Mouse (Mus musculus) hindbrain, embryonic 10.5 days (tissue): ENCODE results near the gene Sel1l. TPM values are rescaled to one million over a fixed set of nuclear protein-coding genes. Genes with fewer than 3 reads are reported as not detected.
A peak's percentile ranks its signal among the peaks of the same experiment; 100 is the strongest.

Source experiments
- DNase-seq: peaks from one replicate; pipeline ENCODE4 v3.0.0-alpha.2; 2017; ENCODE audit warnings: low spot score
- H3K27ac ChIP-seq: fragments of 300-500 bp; sonication (generic); 2 replicates; pipeline ENCODE4 v1.5.1; 2016; ENCODE audit warnings: mild to moderate bottlenecking, moderate library complexity
- H3K27me3 ChIP-seq: fragments of 300-500 bp; sonication (generic); 2 replicates; pipeline ENCODE4 v1.6.1; 2016; ENCODE audit warnings: mild to moderate bottlenecking; ENCODE audit not compliant: poor library complexity, insufficient read depth, severe bottlenecking
- H3K36me3 ChIP-seq: fragments of 300-500 bp; sonication (generic); 2 replicates; pipeline ENCODE4 v1.6.1; 2016; ENCODE audit warnings: mild to moderate bottlenecking, moderate library complexity
- H3K4me1 ChIP-seq: fragments of 300-500 bp; sonication (generic); replicated peaks from 2 replicates; pipeline ENCODE4 v1.6.1; 2016; ENCODE audit warnings: mild to moderate bottlenecking
- H3K4me3 ChIP-seq: fragments of 300-500 bp; sonication (generic); 2 replicates; pipeline ENCODE4 v1.5.1; 2016; ENCODE audit warnings: mild to moderate bottlenecking, moderate library complexity
- H3K9me3 ChIP-seq: fragments of 300-500 bp; sonication (generic); 2 replicates; pipeline ENCODE4 v1.6.1; 2016; ENCODE audit warnings: mild to moderate bottlenecking, moderate library complexity
- WGBS: fragments of 180-500 bp; shearing (Covaris S2); methylation state at CpG from one replicate; pipeline ENCODE4 v1.1.7; 2016; 5-methylcytosine and 5-hydroxymethylcytosine counted together
- polyA plus RNA-seq: library from polyadenylated mRNA; unstranded; fragments of >200 nt; fragmentation: Nextera tagmentation; extraction: Ambion mirVana; gene quantifications from 2 replicates; pipeline ENCODE4 v1.2.1, GENCODE M21; 2016

Gene Sel1l
- polyA plus RNA-seq, 1 experiment from 2014 or later = 61.3 TPM

DNA sequence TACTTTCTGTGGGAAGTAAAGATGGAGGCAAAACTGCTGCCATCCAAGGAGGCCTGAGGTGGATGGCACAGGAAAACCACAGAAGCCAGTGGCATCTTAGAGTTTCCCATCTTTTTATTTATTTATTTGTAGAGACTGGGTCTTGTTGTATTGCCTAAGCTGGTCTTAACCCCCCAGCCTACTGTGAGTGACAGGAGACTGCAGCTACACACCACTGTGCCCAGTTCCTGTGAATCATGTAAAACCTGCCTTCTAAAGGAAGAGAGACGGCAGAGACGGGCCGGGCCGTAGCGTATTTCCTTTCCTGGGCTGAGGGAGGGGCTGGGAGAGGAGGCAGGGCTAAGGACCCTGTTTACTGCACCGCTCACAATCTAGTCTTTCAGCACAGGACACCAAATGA lies 41.2 kb downstream of the Sel1l start:
- DNase-seq = no peak
- Histone ChIP-seq H3K36me3 (peaks cover 61% of the 10 kb centered on the region), H3K4me1 (no peaks in the 10 kb centered on the region), H3K27ac (no peak overlapping the region), H3K9me3 (no peaks in the 10 kb centered on the region), H3K4me3 (no peak overlapping the region), H3K27me3 (no peaks in the 10 kb centered on the region)
- WGBS = 92% methylated on average over 6 of the region's 6 CpGs

DNA sequence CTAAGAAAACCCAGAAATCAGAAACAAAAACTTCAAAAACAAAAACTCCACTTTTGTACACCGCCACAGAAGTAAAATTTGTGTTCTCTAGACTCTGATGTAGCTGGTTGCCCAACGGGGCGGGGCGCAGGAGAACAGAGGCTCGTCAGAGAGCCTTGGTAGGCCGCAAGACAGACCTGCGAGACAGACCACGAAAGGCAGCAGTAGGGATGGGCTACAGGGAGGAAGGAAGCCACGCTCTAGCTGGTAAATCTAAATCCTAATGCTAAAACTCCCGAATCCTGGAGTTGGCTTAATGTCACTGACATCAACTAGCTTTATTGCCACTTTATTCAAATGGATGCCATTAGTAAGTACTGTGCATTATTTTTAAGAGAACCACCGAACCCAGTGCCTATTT lies 41.9 kb downstream of the Sel1l start:
- no peak overlapping the region for H3K4me3 ChIP-seq
- peaks cover 54% of the 10 kb centered on the region for H3K36me3 ChIP-seq
- DNase-seq = no peak
- WGBS = 92% methylated on average over 11 of the region's 11 CpGs
- H3K27me3 ChIP-seq = no peaks in the 10 kb centered on the region
- H3K9me3 ChIP-seq = no peaks in the 10 kb centered on the region
- H3K4me1 ChIP-seq = no peaks in the 10 kb centered on the region
- H3K27ac ChIP-seq = no peak overlapping the region

DNA sequence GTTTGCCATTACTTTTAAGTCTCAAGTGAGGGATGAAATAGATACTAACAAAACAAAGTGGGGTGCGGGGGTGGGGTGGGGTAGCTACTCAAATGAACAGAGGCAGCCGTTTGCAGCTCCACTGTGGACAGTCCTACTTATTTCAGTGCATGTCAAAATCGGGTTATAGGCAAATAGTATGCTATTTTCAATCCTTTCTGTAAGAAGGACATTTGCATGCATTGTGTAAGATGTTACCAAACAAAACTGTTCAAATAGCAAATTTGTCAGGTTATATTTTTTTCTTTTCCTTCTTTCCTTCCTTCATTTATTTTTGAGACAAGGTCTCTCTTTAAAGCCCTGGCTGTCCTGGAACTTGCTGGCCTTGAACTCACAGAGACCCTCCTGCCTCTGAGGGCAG lies 44.7 kb downstream of the Sel1l start:
- WGBS = 82% methylated on average over 3 of the region's 3 CpGs
- peaks cover 26% of the 10 kb centered on the region for H3K36me3 ChIP-seq
- H3K27ac ChIP-seq = no peak overlapping the region
- no peaks in the 10 kb centered on the region for H3K4me1 ChIP-seq
- H3K9me3 ChIP-seq = no peaks in the 10 kb centered on the region
- H3K27me3 ChIP-seq = no peaks in the 10 kb centered on the region
- no peak overlapping the region for H3K4me3 ChIP-seq
- DNase-seq = no peak

DNA sequence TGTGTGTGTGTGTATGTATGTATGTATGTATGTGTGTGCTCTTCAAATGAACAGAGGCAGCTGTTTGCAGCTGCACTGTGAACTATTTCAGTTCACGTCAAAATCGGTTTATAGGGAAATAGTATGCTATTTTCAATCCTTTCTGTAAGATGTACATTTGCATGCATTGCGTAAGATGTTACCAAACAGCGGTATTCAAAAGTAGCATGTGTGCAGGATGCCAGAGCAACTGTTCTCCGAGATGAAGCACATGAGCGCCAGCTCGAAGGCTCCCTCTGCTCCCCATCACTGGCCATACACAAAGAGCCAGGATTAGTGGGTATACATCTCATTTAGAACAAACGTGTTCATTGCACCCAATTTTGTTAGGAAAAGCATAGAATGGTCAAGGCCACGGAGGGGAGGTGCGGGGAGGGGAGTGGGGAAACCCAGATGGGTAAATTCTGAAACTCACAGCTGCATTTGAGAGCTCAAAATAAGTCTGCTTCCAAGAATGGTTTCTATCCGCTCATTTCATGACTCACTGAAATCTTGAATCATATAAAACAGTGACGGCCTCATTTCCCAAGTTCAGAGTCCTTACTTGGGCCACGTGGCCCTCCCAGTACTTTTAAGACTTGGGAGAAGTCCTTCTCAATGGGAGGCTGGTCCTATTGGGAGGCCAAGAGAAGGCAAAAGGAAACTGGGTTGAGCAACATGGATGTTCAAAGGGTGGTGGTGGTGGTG lies 45.6 kb downstream of the Sel1l start:
- Histone ChIP-seq H3K9me3 (no peaks in the 10 kb centered on the region), H3K4me1 (no peaks in the 10 kb centered on the region), H3K4me3 (no peak overlapping the region), H3K27ac (no peak overlapping the region), H3K36me3 (peaks cover 17% of the 10 kb centered on the region), H3K27me3 (no peaks in the 10 kb centered on the region)
- WGBS = 90% methylated on average over 13 of the region's 13 CpGs
- no peak for DNase-seq

DNA sequence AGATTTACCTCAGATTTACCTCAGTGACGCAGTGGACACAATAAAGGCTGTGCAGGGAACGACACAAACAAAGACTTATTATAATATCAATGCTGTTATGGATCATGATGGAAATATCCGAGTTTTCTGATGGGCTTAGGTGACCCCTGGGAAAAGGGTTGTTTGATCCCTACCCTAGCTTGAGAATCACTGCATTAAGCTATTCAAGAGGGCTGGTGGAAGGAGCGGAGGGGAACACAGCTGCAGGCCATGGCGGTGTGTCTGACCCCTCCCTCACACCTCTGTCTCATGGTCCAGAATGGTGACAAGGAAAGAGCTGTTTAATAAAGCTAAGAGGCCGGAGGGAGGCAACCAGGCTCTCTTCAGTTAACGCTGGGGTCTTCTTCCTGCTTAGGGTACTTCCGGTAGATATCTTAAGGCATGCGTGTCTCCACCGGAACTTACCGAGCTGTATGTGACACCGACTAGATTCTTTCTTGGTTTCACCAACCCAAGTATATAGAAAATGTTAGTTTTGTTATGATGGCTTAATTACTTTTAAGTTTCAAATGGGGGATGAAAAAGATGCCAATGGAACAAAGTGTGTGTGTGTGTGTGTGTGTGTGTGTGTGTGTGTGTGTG lies 46.3 kb downstream of the Sel1l start:
- Histone ChIP-seq H3K36me3 (peaks cover 10% of the 10 kb centered on the region), H3K9me3 (no peaks in the 10 kb centered on the region), H3K27ac (no peak overlapping the region), H3K27me3 (no peaks in the 10 kb centered on the region), H3K4me1 (no peaks in the 10 kb centered on the region), H3K4me3 (no peak overlapping the region)
- no peak for DNase-seq
- 86% methylated on average over 12 of the region's 12 CpGs for WGBS

DNA sequence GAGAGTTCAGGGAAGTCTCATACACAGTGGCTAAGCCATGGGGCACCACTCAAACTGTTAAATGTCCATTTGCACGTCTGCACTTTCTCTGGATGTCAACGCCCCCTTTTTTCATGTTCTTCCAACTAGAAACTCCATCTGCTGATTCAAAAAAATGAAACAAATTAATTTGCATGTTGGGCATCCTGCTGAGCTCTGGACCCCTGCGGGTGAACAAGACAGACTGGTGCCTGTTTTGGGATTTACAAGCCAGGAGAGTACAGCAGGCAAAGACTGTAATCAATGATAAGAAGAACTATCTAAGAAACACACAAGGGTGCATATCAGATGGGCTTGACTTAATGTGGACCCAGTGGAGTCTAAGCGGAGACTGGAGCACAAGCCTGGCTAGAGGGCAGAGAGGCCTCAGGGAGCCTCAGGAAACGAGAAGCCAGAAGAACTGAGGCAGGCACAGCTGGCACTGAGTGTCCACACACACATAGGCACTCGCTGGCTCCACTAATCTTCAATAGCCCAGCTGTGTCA lies 48.0 kb downstream of the Sel1l start:
- Histone ChIP-seq H3K9me3 (no peaks in the 10 kb centered on the region), H3K4me1 (no peaks in the 10 kb centered on the region), H3K36me3 (no peaks in the 10 kb centered on the region), H3K4me3 (no peak overlapping the region), H3K27ac (no peak overlapping the region), H3K27me3 (no peaks in the 10 kb centered on the region)
- WGBS = 80% methylated on average over 6 of the region's 6 CpGs
- DNase-seq = no peak

DNA sequence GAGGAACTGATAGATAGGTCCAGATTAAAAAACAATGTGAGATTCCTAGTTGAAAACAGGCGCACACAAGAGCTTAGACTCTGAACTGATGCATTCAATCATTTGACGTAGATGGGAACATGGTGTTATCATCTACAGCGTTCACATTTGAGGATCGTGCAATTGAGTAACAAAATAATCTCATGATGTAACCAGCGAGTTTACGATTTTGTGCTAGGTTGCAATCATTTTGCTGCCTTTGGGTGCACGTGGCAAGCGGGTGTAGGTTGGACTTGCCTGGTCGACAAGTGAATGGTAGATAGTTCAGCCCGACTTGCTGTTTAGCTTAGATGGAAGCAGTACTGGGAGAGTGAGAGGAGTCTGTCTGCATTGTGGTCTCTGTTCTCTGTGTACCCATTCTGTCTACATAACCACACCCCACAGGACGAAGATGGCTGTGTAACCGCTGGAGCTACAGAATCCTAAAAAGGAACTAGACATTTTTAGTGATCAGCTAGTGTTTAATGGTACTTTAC lies 49.1 kb downstream of the Sel1l start:
- H3K4me1 ChIP-seq = no peaks in the 10 kb centered on the region
- 79% methylated on average over 12 of the region's 12 CpGs for WGBS
- no peaks in the 10 kb centered on the region for H3K9me3 ChIP-seq
- H3K36me3 ChIP-seq = no peaks in the 10 kb centered on the region
- H3K4me3 ChIP-seq = no peak overlapping the region
- H3K27ac ChIP-seq = no peak overlapping the region
- DNase-seq = no peak
- no peaks in the 10 kb centered on the region for H3K27me3 ChIP-seq

DNA sequence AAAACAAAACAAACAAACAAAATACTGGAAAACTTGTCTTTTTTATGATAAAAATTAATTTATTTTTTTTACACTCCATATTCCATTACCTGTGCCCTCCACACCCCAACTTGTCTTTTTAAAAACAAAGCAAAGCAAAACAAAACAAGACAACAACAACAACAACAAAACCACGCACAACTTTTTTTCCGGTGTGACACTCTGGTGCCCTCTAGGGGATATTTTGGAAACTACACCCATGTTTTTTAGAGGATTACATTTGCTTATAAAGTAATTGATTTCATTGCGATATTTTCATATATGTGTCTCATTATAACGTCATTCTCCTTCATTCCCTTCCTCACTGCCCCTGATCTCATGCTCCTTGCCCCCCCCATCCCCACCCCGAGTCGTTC lies 49.6 kb downstream of the Sel1l start:
- H3K27ac ChIP-seq = no peak overlapping the region
- no peaks in the 10 kb centered on the region for H3K36me3 ChIP-seq
- H3K27me3 ChIP-seq = no peaks in the 10 kb centered on the region
- H3K4me1 ChIP-seq = no peaks in the 10 kb centered on the region
- 23% methylated on average over 6 of the region's 6 CpGs for whole genome bisulfite sequencing
- H3K4me3 ChIP-seq = no peak overlapping the region
- H3K9me3 ChIP-seq = no peaks in the 10 kb centered on the region
- DNase-seq = no peak

DNA sequence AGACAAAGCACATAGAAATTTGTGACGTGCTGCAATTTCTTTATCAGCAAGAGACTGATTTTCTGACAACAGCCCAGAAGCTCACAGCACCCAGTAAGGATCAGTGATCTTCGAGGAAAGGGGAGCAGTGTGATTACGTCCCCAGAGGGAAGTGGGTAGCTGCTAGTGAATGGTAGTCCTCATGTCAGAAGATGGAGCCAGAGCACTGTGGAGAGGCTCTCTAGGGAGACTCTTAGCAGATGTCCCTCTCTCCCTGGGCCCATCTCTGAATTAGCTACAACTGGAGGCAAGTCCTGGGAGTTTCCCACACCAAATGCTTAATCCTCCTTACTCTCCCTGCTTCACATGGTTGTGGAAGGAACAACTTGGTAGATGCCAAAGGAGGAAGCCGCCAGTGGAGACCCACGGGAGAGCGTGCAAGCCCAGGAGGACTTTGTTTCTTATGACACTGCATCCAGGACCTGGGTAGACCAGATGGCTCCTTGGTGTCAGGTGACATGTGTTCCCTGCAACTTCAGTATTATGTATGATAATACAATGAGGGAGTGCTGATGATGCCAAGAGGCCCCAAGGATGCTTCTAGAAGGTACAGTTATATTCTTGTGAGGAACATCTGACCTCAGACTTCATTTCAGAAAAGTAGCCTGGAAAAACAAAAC lies 50.1 kb downstream of the Sel1l start:
- DNase-seq = peak; percentile 18
- H3K4me1 ChIP-seq = no peaks in the 10 kb centered on the region
- no peaks in the 10 kb centered on the region for H3K9me3 ChIP-seq
- H3K36me3 ChIP-seq = no peaks in the 10 kb centered on the region
- no peak overlapping the region for H3K27ac ChIP-seq
- H3K27me3 ChIP-seq = no peaks in the 10 kb centered on the region
- H3K4me3 ChIP-seq = no peak overlapping the region
- 82% methylated on average over 6 of the region's 6 CpGs for WGBS

DNA sequence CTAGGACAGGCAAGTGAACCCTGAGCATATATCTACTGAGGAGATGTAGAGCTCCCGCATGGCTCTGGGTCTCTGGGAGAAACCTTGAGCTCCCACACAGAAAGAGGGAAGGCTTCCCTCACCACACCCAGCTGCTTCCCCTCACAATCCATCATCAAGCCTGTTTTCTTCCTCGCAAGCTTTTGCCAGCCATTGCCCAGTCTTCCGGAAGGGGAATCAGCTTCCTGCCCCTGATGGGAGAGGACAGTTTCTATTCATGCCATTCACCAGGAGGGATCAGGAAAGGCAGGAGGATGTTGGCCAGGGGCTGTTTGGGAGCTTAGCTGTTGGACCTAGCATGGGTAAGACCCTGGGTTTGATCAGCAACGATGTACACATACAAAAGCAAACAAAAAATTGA lies 52.2 kb downstream of the Sel1l start:
- no peak overlapping the region for H3K27ac ChIP-seq
- DNase-seq = no peak
- WGBS = 82% methylated on average over 4 of the region's 4 CpGs

DNA sequence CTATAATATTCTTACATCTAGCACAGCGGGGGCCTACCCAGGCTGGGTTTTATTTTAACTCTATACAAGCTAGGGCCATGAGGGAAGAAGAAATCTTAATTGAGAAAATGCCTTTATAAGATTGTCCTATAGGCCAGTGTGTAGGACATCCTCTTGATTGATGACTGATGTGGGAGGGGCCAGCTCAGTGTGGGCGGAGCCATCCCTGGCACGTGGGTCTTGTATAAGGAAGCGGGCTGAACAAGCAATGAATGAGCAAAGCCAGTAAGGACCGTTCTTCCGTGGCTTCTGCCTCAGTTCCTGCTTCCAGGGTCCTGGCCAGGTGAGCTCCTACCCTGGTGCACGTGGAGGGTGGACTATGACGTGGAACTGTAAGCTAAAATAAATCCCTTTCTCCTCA lies 55.7 kb downstream of the Sel1l start:
- Histone ChIP-seq H3K27ac (no peak overlapping the region), H3K27me3 (no peaks in the 10 kb centered on the region), H3K36me3 (no peaks in the 10 kb centered on the region), H3K4me3 (no peak overlapping the region), H3K9me3 (no peaks in the 10 kb centered on the region), H3K4me1 (no peaks in the 10 kb centered on the region)
- WGBS = 75% methylated on average over 8 of the region's 8 CpGs
- no peak for DNase-seq

More for the DNA sequence above, 52.2 kb downstream of the Sel1l start:
- Histone ChIP-seq H3K36me3 (no peaks in the 10 kb centered on the region), H3K4me3 (no peak overlapping the region), H3K4me1 (no peaks in the 10 kb centered on the region), H3K27me3 (no peaks in the 10 kb centered on the region), H3K9me3 (no peaks in the 10 kb centered on the region)

DNA sequence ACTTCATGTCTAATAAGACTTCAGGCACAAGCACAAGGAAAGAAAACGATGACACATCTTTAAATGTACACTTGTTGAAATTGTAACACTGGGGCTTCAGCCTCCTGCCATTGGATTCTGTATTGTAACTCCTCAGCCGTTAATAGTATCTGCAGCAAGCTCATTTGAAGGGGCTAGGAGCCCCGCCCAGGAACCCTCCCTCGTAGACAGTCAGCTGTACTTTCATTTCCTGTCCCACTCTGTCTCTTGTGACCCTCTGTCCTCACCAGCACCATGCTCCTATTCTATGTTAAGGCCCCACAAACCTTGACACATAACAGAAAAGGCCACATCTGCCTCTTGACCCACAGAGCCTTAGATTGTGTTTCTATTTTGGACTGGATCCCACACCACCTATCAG lies 57.1 kb downstream of the Sel1l start:
- H3K9me3 ChIP-seq = no peaks in the 10 kb centered on the region
- no peak overlapping the region for H3K27ac ChIP-seq
- H3K27me3 ChIP-seq = no peaks in the 10 kb centered on the region
- DNase-seq = no peak
- H3K4me3 ChIP-seq = no peak overlapping the region
- no peaks in the 10 kb centered on the region for H3K36me3 ChIP-seq
- H3K4me1 ChIP-seq = no peaks in the 10 kb centered on the region
- WGBS = 74% methylated on average over 4 of the region's 4 CpGs

DNA sequence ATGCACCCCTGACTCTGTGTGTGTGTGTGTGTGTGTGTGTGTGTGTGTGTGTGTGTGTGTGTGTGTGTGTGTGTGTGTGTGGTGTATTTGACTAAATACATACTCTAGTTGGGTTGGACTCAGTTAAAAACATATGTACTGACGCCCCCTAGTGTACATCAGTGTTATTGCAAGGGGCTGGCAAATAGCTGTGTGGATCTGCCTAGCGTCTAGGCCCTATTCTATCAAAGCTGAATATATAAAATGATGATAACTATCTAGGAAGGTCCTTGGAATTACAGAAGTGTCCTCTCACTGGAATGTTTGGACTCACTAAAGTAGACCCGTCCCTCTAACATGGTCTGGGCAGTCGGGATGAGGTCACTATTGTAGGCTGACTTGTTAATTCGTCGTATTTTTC lies 59.2 kb downstream of the Sel1l start:
- peak; percentile 66 for DNase-seq
- H3K4me3 ChIP-seq = no peak overlapping the region
- H3K4me1 ChIP-seq = 0 out of 2 replicates have a peak, but pooled peaks cover 7% of the 10 kb centered on the region
- no peaks in the 10 kb centered on the region for H3K9me3 ChIP-seq
- no peak overlapping the region for H3K27ac ChIP-seq
- no peaks in the 10 kb centered on the region for H3K36me3 ChIP-seq
- WGBS = 55% methylated on average over 6 of the region's 6 CpGs
- no peaks in the 10 kb centered on the region for H3K27me3 ChIP-seq
